Mouse (Mus musculus): ENCODE results near the gene Ralgps1. TPM values are rescaled to one million over a fixed set of nuclear protein-coding genes. Genes with fewer than 3 reads are reported as not detected.

Gene Ralgps1
- total RNA-seq (2021), result 10 to 100 TPM; 60.3 to 64.5 TPM
- long read RNA-seq, experiment 1, full-length matches to known transcripts, result 5 of 21 reads
- long read RNA-seq, experiment 1, partial matches to known transcripts, result 0 of 21 reads
- long read RNA-seq, experiment 1, other reads (novel, unspliced or antisense), result 16 of 21 reads
- long read RNA-seq, experiment 2, full-length matches to known transcripts, result 8 of 24 reads
- long read RNA-seq, experiment 2, partial matches to known transcripts, result 2 of 24 reads
- long read RNA-seq, experiment 2, other reads (novel, unspliced or antisense), result 14 of 24 reads

DNA sequence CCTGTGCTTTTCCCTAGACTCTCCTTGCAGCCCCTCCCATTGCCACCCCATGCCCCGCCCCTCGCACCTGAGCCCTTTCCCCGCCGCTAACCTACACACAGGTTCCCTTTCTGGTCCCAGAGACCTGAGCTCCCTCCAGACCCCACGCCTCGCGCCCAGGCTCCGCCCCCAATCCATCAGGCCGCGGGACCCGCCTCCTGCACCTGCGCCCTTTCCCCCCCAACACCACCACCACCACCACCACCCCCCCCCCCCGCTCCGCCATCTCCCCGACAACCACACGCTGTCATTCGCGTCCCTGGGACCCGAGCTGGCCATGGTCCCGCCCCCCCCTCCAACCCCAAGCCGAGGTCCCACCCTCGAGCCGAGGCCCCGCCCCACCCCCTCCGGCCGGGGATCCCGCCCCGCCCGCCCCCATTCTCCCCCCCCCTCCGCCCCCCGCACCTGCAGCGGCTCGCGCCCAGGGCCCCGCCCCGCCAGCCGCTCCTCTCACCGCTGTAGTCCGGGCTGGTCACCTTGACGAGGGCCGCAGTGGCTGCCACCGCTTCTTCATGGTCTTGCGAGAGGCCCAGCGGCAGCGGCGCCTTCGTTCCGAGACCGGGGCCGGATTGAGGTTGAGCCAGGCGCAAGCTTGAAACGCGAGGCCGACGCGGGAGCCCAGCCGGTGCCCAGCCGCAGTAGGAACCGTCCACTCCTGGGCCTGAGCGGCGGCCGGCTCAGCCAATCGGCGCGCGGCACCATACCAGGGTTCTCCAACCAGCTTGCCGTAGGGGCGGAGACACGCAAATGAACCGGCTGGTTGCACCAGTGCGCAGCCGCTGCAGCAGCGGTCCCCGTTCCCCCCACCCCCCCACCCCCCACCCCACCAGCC, at the start of gene Ralgps1:
TSS of gene Ralgps1 (minus strand) at position 710 of the 871 bp plus-strand sequence.
- intact Hi-C loops (cut with DNase I), result no loop called here
- DNase-seq (ENCODE audit: low spot score in 2 of 2), result peak; percentile 98 to 99

DNA sequence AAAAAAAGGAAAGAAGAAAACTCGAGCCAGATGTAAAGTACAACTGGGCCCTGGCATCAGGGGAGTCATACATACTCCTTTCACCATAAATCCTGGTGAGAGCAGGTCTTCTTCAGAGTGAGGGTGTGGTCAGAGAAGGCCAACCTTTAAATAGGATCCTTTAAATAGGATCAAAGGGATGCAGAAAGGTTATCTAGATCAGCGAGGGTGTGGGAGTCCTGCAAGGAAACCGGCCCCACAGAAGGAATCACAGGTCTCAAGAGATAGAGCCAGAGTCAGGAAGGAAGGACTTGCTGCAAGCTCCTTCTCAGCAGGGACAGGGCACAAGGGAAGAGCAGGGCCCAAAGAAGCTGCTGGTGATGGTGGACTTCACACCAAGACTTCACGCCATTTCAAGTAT, 46.2 kb upstream of the Ralgps1 start:
- intact Hi-C loops (cut with DNase I), result no loop called here
- no peak for DNase-seq (ENCODE audit: low spot score in 2 of 2)

DNA sequence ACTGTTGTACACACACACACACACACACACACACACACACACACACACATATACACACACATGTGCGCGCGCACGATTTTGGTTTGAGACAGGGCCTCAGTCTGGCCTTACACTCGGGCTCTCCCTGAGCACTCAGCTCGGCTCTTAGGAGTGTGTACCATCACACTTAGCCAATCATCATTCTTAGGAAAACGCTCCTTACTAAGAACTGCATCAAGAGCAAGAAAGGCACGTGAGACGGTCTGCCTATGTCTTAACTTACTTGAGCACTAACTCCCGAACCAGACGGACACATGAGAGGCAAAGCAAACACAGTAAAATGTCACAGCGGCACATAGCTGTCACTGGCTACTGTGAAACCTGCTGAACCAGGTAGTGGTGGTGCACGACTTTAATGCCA, 42.7 kb upstream of the Ralgps1 start:
- no peak for DNase-seq (ENCODE audit: low spot score in 2 of 2)

DNA sequence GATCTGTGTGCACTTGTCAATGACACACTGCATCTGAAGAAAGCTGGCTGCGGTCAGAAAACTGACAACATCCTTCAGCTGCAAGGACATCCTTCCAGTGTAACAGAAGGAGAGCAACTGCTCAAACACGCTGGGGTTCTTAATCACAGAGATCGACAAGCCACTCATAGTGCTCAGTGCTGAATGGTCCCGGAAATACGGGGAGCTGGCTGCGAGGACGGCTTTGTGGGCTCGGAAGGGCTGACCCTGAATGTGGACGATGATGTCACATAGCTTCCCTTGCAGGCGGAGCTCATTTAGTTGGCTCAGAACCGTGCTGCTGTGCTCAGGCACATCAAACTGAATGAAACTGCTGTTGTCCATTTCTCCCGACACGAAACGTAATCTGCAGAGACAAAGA, 40.8 kb upstream of the Ralgps1 start:
- DNase-seq (ENCODE audit: low spot score in 2 of 2), result no peak
- intact Hi-C loops (cut with DNase I), result no loop called here

More for the DNA sequence above, 42.7 kb upstream of the Ralgps1 start:
- intact Hi-C loops (cut with DNase I), result no loop called here

DNA sequence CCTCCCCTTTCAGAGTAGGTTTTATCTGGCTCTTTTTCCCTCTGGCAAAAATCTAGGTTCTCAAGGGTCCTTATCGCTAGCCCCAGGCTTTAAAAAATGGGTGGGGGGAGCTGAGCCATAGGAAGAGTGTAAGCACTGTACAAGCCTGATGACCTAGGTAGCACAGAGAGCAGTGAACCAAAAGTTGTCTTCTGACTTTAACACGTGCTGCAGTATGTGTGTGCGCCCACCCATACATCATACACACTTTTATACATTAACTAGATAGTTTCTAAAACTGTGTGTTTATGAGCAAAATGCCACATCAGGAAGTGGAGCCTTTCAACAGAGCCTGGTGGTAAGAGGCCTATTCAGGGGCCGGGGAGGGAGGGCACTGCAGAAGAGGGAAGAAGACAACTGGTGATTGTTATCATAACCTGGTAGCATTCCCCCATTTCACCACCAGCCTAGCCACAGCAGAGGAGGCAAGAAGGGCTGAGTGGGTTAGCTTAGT, 32.3 kb upstream of the Ralgps1 start:
- no peak for DNase-seq (ENCODE audit: low spot score in 2 of 2)
- intact Hi-C loops (cut with DNase I), result loop anchor here (2.0 to 5.0 kb wide), 2 partner anchors 46 to 249 kb away; no protein-coding TSS in a partner anchor

DNA sequence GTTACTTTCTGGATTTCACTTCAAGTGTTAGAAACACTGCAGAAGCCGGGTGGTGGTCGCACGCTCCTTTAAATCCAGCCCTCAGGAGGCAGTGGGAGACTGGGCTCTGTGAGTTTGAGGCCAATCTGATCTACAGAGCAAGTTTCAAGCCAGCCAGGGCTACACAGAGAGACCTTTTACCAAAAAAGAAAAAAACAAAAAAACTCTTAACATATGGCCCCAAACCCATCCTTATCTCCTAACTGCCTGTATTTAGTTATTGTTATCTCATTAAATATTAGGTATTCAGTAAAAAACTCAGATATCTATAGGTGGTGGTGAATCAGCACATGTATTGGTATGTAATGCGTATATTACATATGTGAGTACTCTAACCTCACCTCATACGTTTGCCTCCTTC, 31.4 kb upstream of the Ralgps1 start:
- no peak for DNase-seq (ENCODE audit: low spot score in 2 of 2)
- intact Hi-C loops (cut with DNase I), result loop anchor here (2.0 to 5.0 kb wide), 2 partner anchors 45 to 248 kb away; no protein-coding TSS in a partner anchor

DNA sequence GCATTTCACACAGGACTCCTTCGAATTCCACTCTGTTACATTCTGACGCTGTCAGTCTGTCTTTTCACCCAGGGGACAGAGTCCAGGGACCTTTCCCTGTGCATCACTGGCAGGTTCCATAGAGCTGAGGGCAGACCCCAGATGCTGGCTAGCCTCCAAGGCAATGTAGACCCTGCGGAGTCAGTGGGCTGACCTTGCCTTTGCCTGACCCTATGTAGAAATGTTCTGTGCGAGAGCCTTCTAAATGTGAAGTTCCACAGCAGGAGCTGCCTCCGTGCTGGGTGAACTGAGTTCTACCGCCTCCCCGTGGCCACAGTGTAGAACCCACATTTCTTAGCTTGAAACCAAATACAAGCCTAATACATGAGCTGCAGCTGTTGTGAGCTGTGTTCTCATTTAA, 30.9 kb upstream of the Ralgps1 start:
- DNase-seq (ENCODE audit: low spot score in 2 of 2), result peak; percentile 74 to 81
- intact Hi-C loops (cut with DNase I), result loop anchor here (2.0 to 5.0 kb wide), 2 partner anchors 45 to 247 kb away; no protein-coding TSS in a partner anchor

DNA sequence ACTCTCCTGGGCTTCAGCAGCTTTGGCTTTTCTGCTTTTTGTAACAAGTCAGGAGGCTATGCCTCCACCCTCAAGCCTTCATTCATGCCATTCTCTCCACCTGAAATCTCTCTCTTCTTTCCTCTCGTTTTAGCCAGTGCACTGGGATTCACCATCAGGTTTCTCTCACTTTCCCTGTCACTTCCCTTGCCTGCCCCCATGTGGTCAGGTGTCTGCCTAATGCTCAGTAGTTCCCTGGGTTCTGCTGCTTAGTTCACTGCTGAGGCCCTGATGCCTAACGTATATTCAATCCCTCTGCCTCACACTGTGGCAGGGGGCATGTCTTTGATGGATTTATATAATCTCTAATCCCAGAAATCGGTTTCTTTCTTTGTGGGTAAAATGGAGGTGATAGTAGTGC, 29.9 kb upstream of the Ralgps1 start:
- intact Hi-C loops (cut with DNase I), result loop anchor here (5.0 kb wide), 1 partner anchor 44 kb away; no protein-coding TSS in a partner anchor
- peak in 1 of 2 experiments; percentile 41 for DNase-seq (ENCODE audit: low spot score in 2 of 2)

DNA sequence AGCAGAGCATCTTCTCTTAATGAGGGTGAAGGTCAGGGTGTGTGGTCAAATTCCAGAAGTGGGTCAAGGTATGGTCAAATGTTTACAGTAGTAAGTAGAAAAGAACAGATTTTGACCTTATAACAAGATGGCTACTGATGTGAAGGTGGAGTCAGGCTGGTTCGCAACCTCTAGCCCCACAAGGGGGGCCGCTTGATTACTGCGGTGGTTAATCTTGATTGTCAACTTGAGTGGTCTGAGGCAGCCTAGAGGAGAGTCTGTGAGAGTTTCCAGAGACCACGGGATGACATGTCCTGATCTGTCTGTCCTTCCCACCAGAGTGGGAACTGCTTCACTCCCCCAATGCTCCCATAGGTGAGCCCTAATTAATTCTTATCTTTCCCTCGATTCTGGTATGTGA, 29.3 kb upstream of the Ralgps1 start:
- no peak for DNase-seq (ENCODE audit: low spot score in 2 of 2)
- intact Hi-C loops (cut with DNase I), result loop anchor here (5.0 kb wide), 1 partner anchor 43 kb away; no protein-coding TSS in a partner anchor

DNA sequence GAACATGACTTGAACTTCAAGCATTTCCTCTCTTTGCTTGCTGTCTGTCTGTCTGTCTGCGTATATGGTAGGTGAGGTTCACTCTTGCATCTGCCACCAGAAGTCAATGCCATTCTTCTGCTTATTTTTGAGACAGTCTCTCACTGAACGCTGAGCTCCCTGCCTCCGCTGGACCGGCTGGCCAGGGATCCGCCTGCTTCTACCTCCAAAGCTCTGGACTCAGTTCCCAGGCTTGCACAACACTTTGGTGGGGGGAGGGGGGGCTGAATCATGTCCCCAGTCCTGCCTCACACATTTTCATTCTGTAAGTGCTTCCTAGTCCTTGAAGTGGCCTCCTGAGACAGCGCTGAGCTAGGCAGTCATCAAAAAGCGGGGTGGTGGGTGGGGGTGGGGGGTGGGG, 27.8 kb upstream of the Ralgps1 start:
- DNase-seq (ENCODE audit: low spot score in 2 of 2), result no peak
- intact Hi-C loops (cut with DNase I), result no loop called here

DNA sequence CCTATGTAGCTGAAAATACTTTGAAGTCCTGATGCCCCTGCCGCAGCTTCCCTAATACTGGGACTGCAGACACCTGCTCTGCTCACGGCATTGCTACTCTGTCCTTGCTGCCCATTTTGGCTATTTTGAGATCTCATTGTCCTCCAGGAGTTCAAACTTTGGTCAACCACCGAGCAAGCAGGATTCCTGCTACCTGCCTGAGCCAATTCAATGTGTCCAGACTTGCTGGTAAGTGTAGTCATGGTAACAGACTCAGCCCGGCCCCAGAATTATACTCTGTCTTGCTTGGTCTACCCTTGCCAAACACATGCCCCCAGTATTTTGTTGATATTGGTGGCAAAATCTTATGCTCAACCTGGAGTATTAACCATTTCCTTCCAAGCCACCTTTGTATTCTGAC, 25.8 kb upstream of the Ralgps1 start:
- DNase-seq (ENCODE audit: low spot score in 2 of 2), result no peak
- intact Hi-C loops (cut with DNase I), result no loop called here

DNA sequence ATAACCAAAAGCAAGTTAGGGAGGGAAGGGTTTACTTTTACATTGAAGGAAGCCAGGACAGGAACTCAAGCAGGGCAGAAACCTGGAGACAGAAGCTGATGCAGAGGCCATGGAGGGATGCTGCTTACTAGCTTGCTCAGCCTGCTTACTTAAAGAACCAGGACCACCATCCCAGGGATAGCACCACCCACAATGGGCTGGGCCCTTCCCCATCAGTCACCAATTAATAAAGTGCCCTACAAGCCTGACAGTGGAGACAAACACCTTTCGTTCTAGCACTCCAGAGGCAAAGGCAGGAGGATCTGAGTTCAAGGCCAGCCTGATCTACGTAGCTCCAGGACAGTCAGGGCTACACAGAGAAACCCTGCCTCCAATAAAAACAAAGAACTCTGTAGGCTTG, 23.8 kb upstream of the Ralgps1 start:
- intact Hi-C loops (cut with DNase I), result no loop called here
- DNase-seq (ENCODE audit: low spot score in 2 of 2), result no peak

DNA sequence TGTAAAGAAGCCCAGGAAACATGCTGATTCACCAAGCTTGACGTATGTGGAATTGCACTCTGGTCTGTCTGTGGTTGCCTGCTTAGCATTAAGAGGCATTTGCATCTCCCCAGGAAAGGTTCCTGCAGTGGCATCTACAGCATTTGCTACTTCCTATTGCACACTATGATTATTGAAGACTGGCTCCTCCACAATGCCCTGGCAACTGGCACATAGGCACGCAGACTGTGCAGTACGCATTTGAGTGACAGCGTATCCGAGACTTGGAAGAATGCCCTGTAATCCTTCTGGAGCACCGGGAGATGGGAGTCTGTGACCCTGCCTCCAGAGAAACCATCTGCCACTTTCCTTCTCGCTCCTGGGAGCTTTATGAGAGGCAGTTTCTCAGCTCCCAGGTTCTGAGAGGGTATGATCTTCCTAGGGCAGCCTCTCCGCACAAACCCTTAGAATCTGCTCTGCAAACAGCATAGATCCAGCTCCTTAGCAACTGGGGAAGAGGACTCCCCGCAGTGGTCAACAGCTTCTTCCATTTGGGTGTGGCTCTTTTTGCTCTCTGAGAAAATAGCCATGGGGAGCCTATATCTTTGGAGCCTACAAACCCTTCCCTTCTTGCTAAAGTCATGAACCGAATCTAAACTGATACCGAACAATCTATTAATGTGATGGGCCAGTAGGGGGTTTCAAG, 22.8 kb upstream of the Ralgps1 start:
- peak in 1 of 2 experiments; percentile 69 for DNase-seq (ENCODE audit: low spot score in 2 of 2)
- intact Hi-C loops (cut with DNase I), result no loop called here

DNA sequence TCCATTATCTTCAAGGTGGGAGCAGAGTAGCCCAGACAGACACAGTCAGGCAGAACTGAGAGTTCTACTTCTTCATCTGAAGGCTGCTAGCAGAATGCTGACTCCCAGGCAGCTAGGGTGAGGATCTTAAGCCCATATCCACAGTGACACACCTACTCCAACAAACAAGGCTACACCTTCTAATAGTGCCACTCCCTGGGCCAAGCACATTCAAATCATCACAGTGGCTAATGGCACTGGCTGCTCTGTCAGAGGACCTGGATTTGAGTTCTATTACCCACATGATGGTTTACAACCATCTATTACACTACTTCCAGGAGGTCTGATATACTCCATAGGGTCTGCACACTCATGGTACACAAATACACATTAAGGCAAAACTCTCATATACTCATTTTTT, 21.7 kb upstream of the Ralgps1 start:
- no peak for DNase-seq (ENCODE audit: low spot score in 2 of 2)
- intact Hi-C loops (cut with DNase I), result no loop called here

DNA sequence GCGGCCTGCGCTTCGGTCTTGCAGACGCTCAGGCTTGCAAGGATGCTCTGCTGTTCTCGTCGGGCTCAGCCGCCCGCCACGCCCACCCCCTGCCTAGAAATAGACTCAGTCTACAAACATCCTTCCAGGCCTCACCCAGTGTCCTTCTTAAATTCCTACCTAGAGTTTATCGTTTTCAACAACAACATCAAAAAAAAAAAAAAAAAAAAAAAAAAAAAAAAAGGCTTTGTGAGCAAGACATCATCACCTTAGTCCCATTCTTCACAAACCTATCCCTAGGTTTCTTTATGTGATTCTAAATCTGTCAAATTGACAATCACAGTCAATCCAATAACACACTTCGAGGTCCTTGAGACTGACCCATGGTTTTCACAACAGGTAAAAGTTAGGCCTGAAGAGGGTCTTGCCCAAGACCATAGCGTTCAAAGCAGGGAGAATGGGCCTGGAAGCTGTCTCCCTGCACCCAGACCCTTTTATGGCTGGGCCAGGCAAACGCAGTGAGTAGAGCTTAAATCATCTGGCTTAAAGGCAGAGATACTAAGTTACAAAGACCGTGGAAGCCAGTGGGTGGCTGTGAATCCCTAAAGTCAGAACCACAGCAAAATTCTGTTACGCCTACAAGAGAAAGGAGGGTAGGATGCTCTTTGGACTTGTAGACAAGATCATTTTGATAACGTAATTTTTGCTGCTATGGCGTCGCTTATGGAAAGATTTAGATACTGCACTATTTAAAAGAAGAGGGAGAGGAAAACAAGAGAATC, 542 bp upstream of the Ralgps1 start:
- peak in 1 of 2 experiments; percentile 23 for DNase-seq (ENCODE audit: low spot score in 2 of 2)
- intact Hi-C loops (cut with DNase I), result no loop called here

DNA sequence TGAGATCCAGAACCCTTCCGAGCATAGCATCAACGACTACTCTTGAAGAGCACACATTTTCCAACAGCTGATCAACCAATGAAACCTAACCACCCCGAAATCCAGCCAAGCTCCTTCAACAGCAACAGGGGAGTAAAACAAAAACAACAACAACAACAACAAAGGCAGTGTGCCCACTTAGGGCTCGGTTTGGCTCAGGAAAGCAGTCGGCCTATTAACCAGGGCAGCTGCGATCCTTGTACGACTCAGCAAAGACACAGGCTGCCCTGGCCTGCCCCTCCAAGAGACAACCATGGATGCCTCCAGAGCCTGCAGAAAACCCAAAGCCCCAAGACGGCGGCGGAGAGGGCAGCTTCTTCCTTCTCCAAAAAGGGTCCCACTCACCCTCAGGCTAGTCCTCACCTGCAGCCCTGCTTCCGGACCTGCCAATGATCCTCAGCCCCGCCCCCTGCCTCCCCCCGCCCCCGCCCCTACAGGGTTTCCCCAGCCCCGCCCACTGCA, 960 bp downstream of the Ralgps1 start:
- peak in 1 of 2 experiments; percentile 45 for DNase-seq (ENCODE audit: low spot score in 2 of 2)
- intact Hi-C loops (cut with DNase I), result no loop called here

DNA sequence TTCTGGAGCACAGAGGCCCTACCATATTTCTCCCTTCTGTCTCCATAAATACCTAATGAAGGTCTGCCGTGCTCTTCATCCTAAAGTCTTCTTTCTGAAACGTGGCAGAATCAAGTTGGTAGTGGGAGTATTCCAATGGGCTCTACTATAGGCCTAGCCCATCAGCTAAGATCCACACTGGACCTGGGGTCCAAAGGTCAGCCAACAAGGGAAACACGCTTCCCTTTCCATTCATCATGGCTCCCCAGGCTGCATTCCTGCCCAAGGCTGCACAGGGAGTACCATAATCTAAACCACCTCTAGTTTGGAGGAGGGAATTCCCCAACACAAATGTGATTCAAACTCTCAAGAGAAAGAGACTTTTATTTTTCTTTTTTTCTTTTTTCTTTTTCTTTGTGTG, 1.8 kb downstream of the Ralgps1 start:
- intact Hi-C loops (cut with DNase I), result no loop called here
- no peak for DNase-seq (ENCODE audit: low spot score in 2 of 2)

DNA sequence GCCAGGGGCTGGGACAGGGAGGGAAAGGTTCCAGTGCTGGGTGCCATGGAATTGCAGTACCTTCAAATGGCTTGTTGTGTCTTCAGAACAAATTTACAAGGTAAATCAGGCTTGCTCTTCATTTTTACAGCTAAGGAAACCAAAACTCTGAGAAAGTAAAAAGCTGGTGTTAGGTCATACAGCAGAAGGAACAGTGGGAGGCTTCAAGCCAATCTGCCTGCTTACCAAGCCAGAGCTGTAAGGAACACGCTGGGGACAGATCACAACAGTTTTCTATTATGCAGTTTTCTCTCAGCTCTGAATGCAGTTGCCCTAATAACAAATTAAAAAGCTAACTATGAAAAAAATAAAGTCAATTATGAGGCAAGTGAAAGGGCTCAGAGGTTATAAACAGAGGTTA, 2.8 kb downstream of the Ralgps1 start:
- no peak for DNase-seq (ENCODE audit: low spot score in 2 of 2)
- intact Hi-C loops (cut with DNase I), result no loop called here
